Mouse (Mus musculus) embryonic fibroblast, embryonic 13.5 days (primary cell): Measurements from ENCODE around the gene Vwa3a. TPM values are rescaled to one million over a fixed set of nuclear protein-coding genes. Genes with fewer than 3 reads are reported as not detected.

Source experiments
- H3K27ac ChIP-seq: 2 replicates; pipeline ENCODE4 v1.5.1; 2012; ENCODE audit warnings: low read length, control low read depth, inconsistent platforms; ENCODE audit not compliant: insufficient read depth
- H3K4me1 ChIP-seq: 2 replicates; pipeline ENCODE4 v1.6.1; 2011; ENCODE audit warnings: low read length; ENCODE audit not compliant: control insufficient read depth, insufficient read depth
- H3K4me3 ChIP-seq: 2 replicates; pipeline ENCODE4 v1.5.1; 2011; ENCODE audit warnings: mild to moderate bottlenecking, control low read depth, low read length; ENCODE audit not compliant: insufficient read depth
- CTCF ChIP-seq: IDR thresholded peaks from 2 replicates; pipeline ENCODE4 v1.5.1; 2011; ENCODE audit warnings: mild to moderate bottlenecking, control low read depth, low read length, moderate library complexity, borderline replicate concordance; ENCODE audit not compliant: insufficient read depth
- POLR2A ChIP-seq: IDR thresholded peaks from 2 replicates; pipeline ENCODE4 v1.6.1; 2011; ENCODE audit warnings: low read depth, mild to moderate bottlenecking, control low read depth, low read length, moderate library complexity
- polyA plus RNA-seq: library from polyadenylated mRNA; stranded (reverse); fragments of >200 nt; gene quantifications from 2 replicates; pipeline ENCODE4 v1.2.4, GENCODE M21; 2011; ENCODE audit warnings: low read depth; ENCODE audit not compliant: missing spikeins, insufficient read length

The Vwa3a gene
- polyA plus RNA-seq, 1 experiment, result not detected

- H3K4me1 ChIP-seq, result peaks cover 15% of the 10 kb centered on the region
- TF ChIP-seq POLR2A (no peak), CTCF (no peak)
- H3K4me3 ChIP-seq, result no peak overlapping the region
- peak overlapping the region; percentile 80 for H3K27ac ChIP-seq
Observed at GRCm38 (mm10) chr7:120717261-120717660, 21.9 kb upstream of the Vwa3a start.

GRCm38 (mm10) chr7:120721051-120721450, 18.1 kb upstream of the Vwa3a start:
- H3K27ac ChIP-seq, result no peak overlapping the region
- no peak overlapping the region for H3K4me3 ChIP-seq
- no peak for TF ChIP-seq POLR2A
- no peak for TF ChIP-seq CTCF
- peaks cover 20% of the 10 kb centered on the region for H3K4me1 ChIP-seq

GRCm38 (mm10) chr7:120721456-120721855, 17.7 kb upstream of the Vwa3a start:
- H3K27ac ChIP-seq, result no peak overlapping the region
- H3K4me3 ChIP-seq, result no peak overlapping the region
- H3K4me1 ChIP-seq, result peaks cover 18% of the 10 kb centered on the region
- TF ChIP-seq POLR2A, result no peak
- no peak for TF ChIP-seq CTCF

- H3K27ac ChIP-seq, result no peak overlapping the region
- peaks cover 16% of the 10 kb centered on the region for H3K4me1 ChIP-seq
- no peak overlapping the region for H3K4me3 ChIP-seq
- TF ChIP-seq CTCF (no peak), POLR2A (no peak)
Observed at GRCm38 (mm10) chr7:120722063-120722462, 17.1 kb upstream of the Vwa3a start.

- peaks cover 14% of the 10 kb centered on the region for H3K4me1 ChIP-seq
- no peak overlapping the region for H3K4me3 ChIP-seq
- TF ChIP-seq CTCF, result no peak
- TF ChIP-seq POLR2A, result no peak
- no peak overlapping the region for H3K27ac ChIP-seq
Observed at GRCm38 (mm10) chr7:120722839-120723278, 16.3 kb upstream of the Vwa3a start.

- no peak overlapping the region for H3K4me3 ChIP-seq
- peaks cover 4% of the 10 kb centered on the region; the same call in 1 of the 2 replicates for H3K4me1 ChIP-seq
- TF ChIP-seq CTCF (peak; percentile 44; the same call in 1 of the 2 replicates), POLR2A (no peak)
- H3K27ac ChIP-seq, result no peak overlapping the region
Observed at GRCm38 (mm10) chr7:120727581-120727980, 11.5 kb upstream of the Vwa3a start.

GRCm38 (mm10) chr7:120729635-120730034, 9.5 kb upstream of the Vwa3a start:
- no peak overlapping the region for H3K27ac ChIP-seq
- H3K4me1 ChIP-seq, result peaks cover 3% of the 10 kb centered on the region; the same call in 1 of the 2 replicates
- no peak overlapping the region for H3K4me3 ChIP-seq
- TF ChIP-seq POLR2A (no peak), CTCF (no peak)

- Histone ChIP-seq H3K4me3 (no peak overlapping the region), H3K4me1 (no peaks in the 10 kb centered on the region), H3K27ac (peak overlapping the region; percentile 78)
- TF ChIP-seq CTCF (no peak), POLR2A (no peak)
Observed at GRCm38 (mm10) chr7:120732906-120733305, 6.2 kb upstream of the Vwa3a start.

GRCm38 (mm10) chr7:120739558-120740101, 512 bp downstream of the Vwa3a start:
- no peak overlapping the region for H3K4me3 ChIP-seq

More at GRCm38 (mm10) chr7:120739558-120740101, 512 bp downstream of the Vwa3a start:
- no peak for TF ChIP-seq CTCF
- TF ChIP-seq POLR2A, result no peak
- Histone ChIP-seq H3K4me1 (no peaks in the 10 kb centered on the region), H3K27ac (no peak overlapping the region)
